Mouse (Mus musculus) bone marrow, adult 2 months (tissue): ENCODE measurements around the gene Usp8.

ENCODE experiments used
- CTCF ChIP-seq: fragments of 200-500 bp; IDR thresholded peaks from 2 replicates; pipeline ENCODE4 v1.5.1; 2011; ENCODE audit warnings: low read length, control low read depth; ENCODE audit not compliant: control insufficient read depth, insufficient read depth
- POLR2A ChIP-seq: fragments of 200-500 bp; IDR thresholded peaks from 2 replicates; pipeline ENCODE4 v1.6.1; 2011; ENCODE audit warnings: low read depth, mild to moderate bottlenecking, control low read depth, low read length, borderline replicate concordance; ENCODE audit not compliant: control insufficient read depth

- TF ChIP-seq CTCF = no peak
- no peak for TF ChIP-seq POLR2A
Measured at GRCm38 (mm10) chr2:126775951-126776350, 68.8 kb downstream of the Usp8 start.
